8 mouse cellular contexts compared by ENCODE assay signal in the genomic region with DNA sequence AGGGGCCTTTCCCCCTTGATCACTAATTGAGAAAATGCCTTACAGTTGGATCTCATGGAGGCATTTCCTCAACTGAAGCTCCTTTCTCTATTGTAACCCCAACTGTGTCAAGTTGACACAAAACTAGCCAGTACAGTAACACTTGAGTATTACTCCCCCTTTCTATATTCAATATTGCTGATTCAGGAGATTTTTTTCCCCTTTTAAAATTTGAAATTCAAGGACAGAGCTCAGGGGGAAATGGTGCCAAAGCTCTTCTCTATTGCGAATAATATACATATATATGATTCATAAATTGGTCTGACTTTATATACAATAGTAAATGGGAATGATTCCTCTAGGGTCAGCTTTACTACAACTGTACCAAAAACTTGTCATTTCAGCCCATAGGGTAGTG. TPM values are rescaled to one million over a fixed set of nuclear protein-coding genes. Genes with fewer than 3 reads are reported as not detected.
DNase-seq lines count a peak whose midpoint lies in the region; ATAC-seq and TF ChIP-seq lines count a peak whose summit lies in the region.

No protein-coding gene starts in this region.

- no peaks in the 10 kb centered on the region for H3K27me3 ChIP-seq in cerebellum, adult 2 months (ENCODE audit: control insufficient read depth, insufficient read depth, low read length)
- H3K27me3 ChIP-seq in lung, postnatal 0 days (replicated peaks; ENCODE audit: insufficient read depth, low read length): no peaks in the 10 kb centered on the region
- H3K27me3 ChIP-seq in limb, embryonic 12.5 days: no peaks in the 10 kb centered on the region

- peak overlapping the region; percentile 87; the same call in 1 of the 2 replicates for H3K4me2 ChIP-seq in lung, postnatal 0 days (replicated peaks; ENCODE audit: low read depth, low read length)
- H3K4me2 ChIP-seq in limb, embryonic 12.5 days: peak overlapping the region; percentile 73; the same call in 1 of the 2 replicates

- intact Hi-C loops in gastrocnemius, postnatal 36 days (cut with DNase I): no loop called here

- ATAC-seq in lung, postnatal 0 days: no peak
- ATAC-seq in limb, embryonic 12.5 days (ENCODE audit: insufficient number of reproducible peaks, insufficient read depth, low FRiP score, low TSS enrichment, low read depth): no peak

- no peak for TF ChIP-seq POLR2A in cerebellum, adult 2 months (IDR thresholded peaks at IDR 0.05; ENCODE audit: borderline replicate concordance, insufficient read depth, low read length)
- no peak for TF ChIP-seq POLR2A in olfactory bulb, adult 2 months (IDR thresholded peaks at IDR 0.05; ENCODE audit: insufficient read depth, low read depth, low read length)

- DNase-seq in cerebellum, adult 2 months: no peak
- no peak for DNase-seq in cerebellum, postnatal 4 days (ENCODE audit: low spot score in 2 of 2)
- no peak for DNase-seq in lung, postnatal 0 days (ENCODE audit: low spot score)
- no peak for DNase-seq in lung, postnatal 25 days (ENCODE audit: low spot score)
- DNase-seq in cerebellum, postnatal 36 days: no peak
- no peak for DNase-seq in gastrocnemius, postnatal 36 days

- H3K9ac ChIP-seq in lung, postnatal 0 days (replicated peaks; ENCODE audit: low read depth): no peak overlapping the region
- H3K9ac ChIP-seq in limb, embryonic 12.5 days (replicated peaks): no peak overlapping the region; the same call in 1 of the 2 replicates

- no peaks in the 10 kb centered on the region for H3K36me3 ChIP-seq in lung, postnatal 0 days (ENCODE audit: insufficient read depth, low read length)
- H3K36me3 ChIP-seq in limb, embryonic 12.5 days: no peaks in the 10 kb centered on the region

- no peak for TF ChIP-seq CTCF in cerebellum, adult 2 months (IDR thresholded peaks at IDR 0.05; ENCODE audit: borderline replicate concordance, insufficient read depth, low read depth, low read length)
- no peak for TF ChIP-seq CTCF in lung, postnatal 0 days (IDR thresholded peaks at IDR 0.05)
- TF ChIP-seq CTCF in olfactory bulb, adult 2 months (IDR thresholded peaks at IDR 0.05; ENCODE audit: insufficient read depth, low read depth, low read length): no peak

- no peak for TF ChIP-seq EP300 in lung, postnatal 0 days (IDR thresholded peaks at IDR 0.05)

- H3K4me1 ChIP-seq in cerebellum, adult 2 months (ENCODE audit: control insufficient read depth, insufficient read depth, low read length): peaks cover 8% of the 10 kb centered on the region; the same call in 1 of the 2 replicates
- peaks cover 10% of the 10 kb centered on the region; the same call in 1 of the 2 replicates for H3K4me1 ChIP-seq in lung, postnatal 0 days (ENCODE audit: insufficient read depth, low read depth, low read length)
- H3K4me1 ChIP-seq in limb, embryonic 12.5 days (replicated peaks): peaks cover 16% of the 10 kb centered on the region
- H3K4me1 ChIP-seq in olfactory bulb, adult 2 months (ENCODE audit: control insufficient read depth, insufficient read depth, low read length): peaks cover 17% of the 10 kb centered on the region

- H3K27ac ChIP-seq in cerebellum, adult 2 months (ENCODE audit: insufficient read depth, low read length): no peak overlapping the region
- H3K27ac ChIP-seq in lung, postnatal 0 days (ENCODE audit: low read length): no peak overlapping the region
- H3K27ac ChIP-seq in limb, embryonic 12.5 days: no peak overlapping the region
- no peak overlapping the region for H3K27ac ChIP-seq in olfactory bulb, adult 2 months (ENCODE audit: insufficient read depth, low read depth, low read length)

- H3K9me3 ChIP-seq in lung, postnatal 0 days (ENCODE audit: low read length): no peaks in the 10 kb centered on the region
- no peaks in the 10 kb centered on the region for H3K9me3 ChIP-seq in limb, embryonic 12.5 days

- 12% methylated on average over 1 of the region's 1 CpGs for WGBS in cerebellum, adult 2 months
- WGBS in lung, postnatal 0 days: 3% methylated on average over 1 of the region's 1 CpGs
- WGBS in limb, embryonic 12.5 days: 3% methylated on average over 1 of the region's 1 CpGs
- 6% methylated on average over 1 of the region's 1 CpGs for WGBS in olfactory bulb, adult 2 months

- peak overlapping the region; percentile 80 for H3K4me3 ChIP-seq in cerebellum, adult 2 months (replicated peaks; ENCODE audit: insufficient read depth, low read depth, low read length)
- peak overlapping the region; percentile 91 for H3K4me3 ChIP-seq in lung, postnatal 0 days (ENCODE audit: low read depth, low read length)
- H3K4me3 ChIP-seq in limb, embryonic 12.5 days (replicated peaks): peak overlapping the region; percentile 89
- H3K4me3 ChIP-seq in olfactory bulb, adult 2 months (ENCODE audit: insufficient read depth, low read depth, low read length): peak overlapping the region; percentile 88

RNA-seq across cellular contexts. Expression of a gene that starts 0.3 kb away (rescaled TPM):
- 5.6 and 6.2 TPM in 2 replicates for polyA plus RNA-seq in cerebellum, adult 2 months (2012; rRNA removed)
- polyA plus RNA-seq in lung, postnatal 0 days (2015; fragmentation: Nextera tagmentation; extraction: Ambion mirVana): 3.8 and 4.9 TPM in 2 replicates
- 9.7 and 10.2 TPM in 2 replicates for polyA plus RNA-seq in limb, embryonic 12.5 days (2016; fragmentation: Nextera tagmentation; extraction: Ambion mirVana)
- not detected in 2 replicates for polyA plus RNA-seq in olfactory bulb, adult 2 months (2012; ENCODE audit: insufficient read depth, insufficient read length, low replicate concordance, missing spikeins)
- 1 to 10 TPM; 1.6 to 2.1 TPM for total RNA-seq in gastrocnemius, postnatal 36 days (2021)
